Mouse (Mus musculus): ENCODE data around the gene Bicral.
"Not testable (repeated sequence)": the region's sequence is repeated elsewhere in the genome, so short reads cannot be mapped to it uniquely, and the experiment has no call there.

GRCm38 (mm10) chr17:46846573-46846972 lies 11.7 kb downstream of the Bicral start:
- not testable (repeated sequence) for TF ChIP-seq CTCF, EP300 (IDR thresholded peaks at IDR 0.05)
